42 mouse cellular contexts compared by ENCODE assay signal in the genomic region with DNA sequence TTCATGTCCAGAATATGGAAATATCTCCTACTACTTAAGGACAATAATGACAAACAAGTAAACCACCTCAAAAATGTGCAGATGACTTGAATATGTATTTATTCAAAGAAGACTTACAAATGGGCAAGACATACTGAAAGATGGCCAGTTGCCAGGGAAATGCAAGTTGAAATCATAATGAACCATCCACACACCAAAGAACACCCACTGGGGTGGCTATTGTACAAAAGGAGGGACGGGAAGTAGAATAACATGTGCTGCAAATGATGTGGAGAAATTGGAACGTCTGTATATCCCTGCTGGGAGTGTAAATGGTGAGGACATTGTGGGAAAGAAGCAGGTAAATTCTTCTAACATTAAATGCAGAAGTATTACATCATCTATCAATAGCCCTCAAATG. TPM values are rescaled to one million over a fixed set of nuclear protein-coding genes. Genes with fewer than 3 reads are reported as not detected.
"Had no signal": no experiment of that assay in that cellular context is flagged by ENCODE, and none has a peak within 500 bp of the region (broad histone marks: within the 10 kb centered on the region; RNA-seq: fewer than 3 reads in every experiment).

No protein-coding gene starts in this region.

- ATAC-seq: inflammation-experienced regulatory T-cells, adult 6 months; intestine, embryonic 15.5 days; intestine, postnatal 0 days had no signal

- DNase-seq: gastrocnemius, adult 2 months; gastrocnemius, postnatal 10 days; gastrocnemius, postnatal 25 days; heart, adult 18-20 months; heart, postnatal 10 days; heart, postnatal 4 days; kidney, adult 18-20 months; kidney, adult 9 months; kidney, postnatal 14 days; kidney, postnatal 36 days; layer of hippocampus, adult 9-11 months; layer of hippocampus, postnatal 36 days; left cerebral cortex, postnatal 4 days had no signal

- H3K9me3 ChIP-seq: heart, embryonic 10.5 days; heart, embryonic 12.5 days; hindbrain, embryonic 13.5 days; hindbrain, embryonic 15.5 days; intestine, embryonic 15.5 days; kidney, embryonic 15.5 days; limb, embryonic 13.5 days; limb, embryonic 15.5 days had no signal

- H3K27me3 ChIP-seq: heart, embryonic 12.5 days; hindbrain, embryonic 13.5 days; hindbrain, embryonic 15.5 days; intestine, embryonic 15.5 days; kidney, embryonic 15.5 days; limb, embryonic 13.5 days; limb, embryonic 15.5 days had no signal

- H3K4me2 ChIP-seq: heart, embryonic 12.5 days; hindbrain, embryonic 13.5 days; hindbrain, embryonic 15.5 days; intestine, embryonic 15.5 days; kidney, embryonic 15.5 days; limb, embryonic 13.5 days; limb, embryonic 15.5 days had no signal

- H3K4me1 ChIP-seq: heart, embryonic 10.5 days; heart, embryonic 12.5 days; hindbrain, embryonic 13.5 days; hindbrain, embryonic 15.5 days; intestine, embryonic 15.5 days; kidney, embryonic 15.5 days; limb, embryonic 13.5 days; limb, embryonic 15.5 days had no signal

- H3K4me3 ChIP-seq: gastrocnemius, adult 2 months; heart, embryonic 10.5 days; heart, embryonic 12.5 days; hindbrain, embryonic 13.5 days; hindbrain, embryonic 15.5 days; intestine, embryonic 15.5 days; kidney, embryonic 15.5 days; limb, embryonic 13.5 days; limb, embryonic 15.5 days had no signal

- H3K27ac ChIP-seq: gastrocnemius, adult 2 months; heart, embryonic 10.5 days; hindbrain, embryonic 13.5 days; hindbrain, embryonic 15.5 days; intestine, embryonic 15.5 days; kidney, embryonic 15.5 days; kidney, postnatal 0 days; limb, embryonic 13.5 days; limb, embryonic 15.5 days had no signal

- H3K9ac ChIP-seq: heart, embryonic 12.5 days; hindbrain, embryonic 13.5 days; hindbrain, embryonic 15.5 days; intestine, embryonic 15.5 days; kidney, embryonic 15.5 days; limb, embryonic 13.5 days; limb, embryonic 15.5 days had no signal

- H3K36me3 ChIP-seq: heart, embryonic 10.5 days; heart, embryonic 12.5 days; hindbrain, embryonic 13.5 days; hindbrain, embryonic 15.5 days; intestine, embryonic 15.5 days; kidney, embryonic 15.5 days; limb, embryonic 13.5 days; limb, embryonic 15.5 days had no signal

RNA-seq across cellular contexts. Expression of a gene that starts 46.3 kb away (rescaled TPM):
- total RNA-seq: gastrocnemius, adult 2 months; gastrocnemius, postnatal 10 days; gastrocnemius, postnatal 25 days; gastrocnemius, postnatal 4 days; granulocyte monocyte progenitor cell, adult 5-6 weeks; heart, adult 18-20 months; heart, adult 8-10 months; heart, postnatal 10 days; heart, postnatal 25 days; heart, postnatal 4 days; layer of hippocampus, adult 18-20 months; layer of hippocampus, adult 8-10 months; layer of hippocampus, postnatal 14 days; layer of hippocampus, postnatal 36 days; left cerebral cortex, adult 18-20 months; left cerebral cortex, adult 8-10 months; left cerebral cortex, postnatal 10 days; left cerebral cortex, postnatal 25 days; left cerebral cortex, postnatal 4 days; liver, adult 2 months had no signal
- polyA plus RNA-seq: frontal cortex, adult 2 months; heart, embryonic 10.5 days; heart, embryonic 12.5 days; heart, embryonic 14.5 days; heart, embryonic 16.5 days; hindbrain, embryonic 11.5 days; hindbrain, embryonic 13.5 days; hindbrain, embryonic 15.5 days; inflammation-experienced regulatory T-cells, adult 6 months; intestine, embryonic 15.5 days; intestine, postnatal 0 days; kidney, embryonic 15.5 days; kidney, postnatal 0 days; large intestine, adult 2 months; limb, embryonic 11.5 days; limb, embryonic 13.5 days; limb, embryonic 15.5 days; liver, adult 2 months had no signal
